Mouse (Mus musculus): Measurements from ENCODE around the gene Gm9837. TPM values are rescaled to one million over a fixed set of nuclear protein-coding genes. Genes with fewer than 3 reads are reported as not detected.

The Gm9837 gene
- polyA plus RNA-seq, 1 experiment from 2014 or later: not detected

DNA sequence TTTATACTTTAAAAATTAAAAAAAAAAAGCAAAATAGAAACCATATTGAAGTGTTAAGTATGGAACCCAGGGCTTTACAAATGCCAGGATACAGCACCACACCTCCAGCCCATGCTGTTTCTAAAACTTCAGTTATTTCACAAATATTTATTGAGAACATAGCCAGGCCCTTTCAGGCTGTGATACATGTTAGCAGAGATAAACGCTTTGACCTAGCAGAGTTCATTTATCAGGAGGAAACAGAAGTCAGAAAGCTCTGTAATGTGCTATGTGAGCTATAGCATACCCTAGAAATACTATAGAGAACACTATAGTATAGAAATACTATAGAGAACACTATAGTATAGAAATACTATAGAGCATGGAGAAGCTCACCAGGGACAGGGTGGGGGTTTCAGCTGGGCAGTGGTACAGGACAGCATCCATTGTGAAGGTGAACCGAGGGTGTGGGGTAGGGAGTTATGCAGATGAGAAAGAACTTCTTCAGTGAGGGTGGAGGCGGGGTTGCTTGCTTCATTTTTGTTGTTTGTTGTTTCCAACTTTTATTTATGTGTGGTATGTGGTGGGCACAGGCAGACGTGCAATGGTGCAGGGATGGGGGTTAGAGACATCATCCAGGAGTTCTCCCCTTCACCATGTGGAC is 10.9 kb upstream of the Gm9837 start:
- Histone ChIP-seq H3K27ac (ENCODE audit: low read depth) (no peak overlapping the region), H3K36me3 (ENCODE audit: control insufficient read depth, insufficient read depth, low read length) (no peaks in the 10 kb centered on the region), H3K4me1 (replicated peaks; ENCODE audit: control insufficient read depth, insufficient read depth, low read length) (peaks cover 4% of the 10 kb centered on the region; the same call in 1 of the 2 replicates), H3K4me2 (ENCODE audit: low read length) (no peak overlapping the region), H3K9me3 (ENCODE audit: control insufficient read depth, low read length) (0 out of 2 replicates have a peak, but pooled peaks cover 4% of the 10 kb centered on the region), H3K27me3 (replicated peaks; ENCODE audit: control insufficient read depth, insufficient read depth, low read length) (peaks cover 51% of the 10 kb centered on the region), H3K9ac (ENCODE audit: low read length) (no peak overlapping the region), H3K4me3 (ENCODE audit: low read depth, low read length) (no peak overlapping the region)
- 64% methylated on average over 4 of the region's 4 CpGs for WGBS
- ATAC-seq (replicated peaks; ENCODE audit: low FRiP score, low TSS enrichment, low read depth) (no peak), DNase-seq (ENCODE audit: low spot score) (no peak)

DNA sequence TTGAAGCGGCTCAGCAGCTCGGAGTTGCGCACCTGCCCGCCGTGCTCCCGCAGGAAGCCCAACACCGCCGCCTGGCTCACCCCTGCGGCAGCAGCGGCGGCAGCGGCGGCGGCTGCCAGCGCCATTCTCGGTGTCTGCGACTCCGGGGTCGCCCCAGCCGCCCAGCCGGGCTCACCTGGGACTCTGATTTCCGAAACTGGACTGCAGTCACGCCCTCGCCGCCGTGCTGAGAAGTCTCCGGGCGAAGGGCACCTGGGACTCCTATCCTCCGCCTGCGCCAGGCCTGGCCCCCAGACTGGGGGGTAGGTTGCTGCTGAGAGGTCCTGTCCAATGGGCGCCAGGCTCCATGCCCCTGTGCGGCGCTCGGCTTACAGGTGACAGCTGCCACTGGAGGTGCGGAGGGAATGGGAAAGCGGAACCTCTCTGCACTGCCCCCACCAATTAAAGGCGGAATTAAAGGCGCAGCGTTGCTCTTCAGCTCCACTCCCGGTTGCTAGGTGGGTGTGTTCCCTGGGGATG is 9.6 kb upstream of the Gm9837 start, which contains the start of the genes Gm9945 and Sowaha:
Gene Gm9945, plus strand, starts transcription at position 384 of the 519 bp plus-strand sequence.
Gene Sowaha, minus strand, starts transcription at position 492 of the 519 bp plus-strand sequence.
- H3K4me2 ChIP-seq (ENCODE audit: low read length): peak within 1 kb of the TSS; percentile 62
- DNase-seq (ENCODE audit: low spot score) (peak; percentile 71), ATAC-seq (replicated peaks; ENCODE audit: low FRiP score, low TSS enrichment, low read depth) (peak; percentile 70)
- WGBS: 2% methylated on average over 39 of the region's 40 CpGs
- H3K27ac ChIP-seq (ENCODE audit: low read depth): no peak within 1 kb of the TSS
- peaks cover 65% of the 10 kb centered on the region for H3K27me3 ChIP-seq (replicated peaks; ENCODE audit: control insufficient read depth, insufficient read depth, low read length)
- no peaks in the 10 kb centered on the region for H3K36me3 ChIP-seq (ENCODE audit: control insufficient read depth, insufficient read depth, low read length)
- 0 out of 2 replicates have a peak within 1 kb of the TSS, but pooled peaks have one; percentile 16 for H3K9ac ChIP-seq (ENCODE audit: low read length)
- H3K9me3 ChIP-seq (ENCODE audit: control insufficient read depth, low read length): 0 out of 2 replicates have a peak, but pooled peaks cover 4% of the 10 kb centered on the region
- peak within 1 kb of the TSS; percentile 36 for H3K4me3 ChIP-seq (ENCODE audit: low read depth, low read length)
- peaks cover 4% of the 10 kb centered on the region; the same call in 1 of the 2 replicates for H3K4me1 ChIP-seq (replicated peaks; ENCODE audit: control insufficient read depth, insufficient read depth, low read length)

DNA sequence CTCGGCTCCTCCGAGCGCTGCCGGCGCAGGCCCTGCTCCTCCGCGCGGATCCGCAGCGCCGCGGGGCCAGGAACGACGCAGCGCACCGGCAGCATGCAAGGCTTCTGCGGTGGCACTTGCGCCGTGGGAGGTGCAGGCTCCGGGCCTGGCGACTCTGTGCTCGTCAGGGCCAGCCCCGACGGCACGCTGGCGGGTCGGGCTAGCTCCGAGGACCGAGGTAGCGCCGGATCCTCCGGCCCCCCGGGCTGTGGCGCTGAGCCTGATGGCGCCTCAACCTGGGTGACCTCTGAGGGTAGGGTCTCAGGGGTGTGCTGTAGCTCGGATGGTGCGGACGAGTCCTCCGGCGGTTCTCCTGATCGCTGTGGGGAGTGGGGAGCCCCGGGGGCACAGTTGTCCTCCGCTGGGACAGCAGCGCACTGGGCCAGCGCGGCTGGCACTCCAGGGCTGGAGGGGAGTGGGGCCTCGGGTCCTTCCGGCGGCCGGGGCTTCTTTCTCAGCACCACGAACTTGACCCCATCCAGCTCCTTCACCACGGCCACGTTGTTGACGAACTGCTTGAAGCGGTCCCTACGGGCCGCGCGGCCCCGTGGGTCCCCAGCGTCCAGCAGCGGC is 9.0 kb upstream of the Gm9837 start:
- peaks cover 70% of the 10 kb centered on the region for H3K27me3 ChIP-seq (replicated peaks; ENCODE audit: control insufficient read depth, insufficient read depth, low read length)
- DNase-seq (ENCODE audit: low spot score): peak; percentile 76
- 0 out of 2 replicates have a peak, but pooled peaks cover 4% of the 10 kb centered on the region for H3K9me3 ChIP-seq (ENCODE audit: control insufficient read depth, low read length)
- 0 out of 2 replicates have a peak, but pooled peaks have one; percentile 30 for ATAC-seq (replicated peaks; ENCODE audit: low FRiP score, low TSS enrichment, low read depth)
- peaks cover 4% of the 10 kb centered on the region; the same call in 1 of the 2 replicates for H3K4me1 ChIP-seq (replicated peaks; ENCODE audit: control insufficient read depth, insufficient read depth, low read length)
- H3K9ac ChIP-seq (ENCODE audit: low read length): 0 out of 2 replicates have a peak overlapping the region, but pooled peaks have one; percentile 16
- 2% methylated on average over 55 of the region's 62 CpGs for whole genome bisulfite sequencing
- peak overlapping the region; percentile 62 for H3K4me2 ChIP-seq (ENCODE audit: low read length)
- no peak overlapping the region for H3K27ac ChIP-seq (ENCODE audit: low read depth)
- H3K36me3 ChIP-seq (ENCODE audit: control insufficient read depth, insufficient read depth, low read length): no peaks in the 10 kb centered on the region
- H3K4me3 ChIP-seq (ENCODE audit: low read depth, low read length): peak overlapping the region; percentile 36

DNA sequence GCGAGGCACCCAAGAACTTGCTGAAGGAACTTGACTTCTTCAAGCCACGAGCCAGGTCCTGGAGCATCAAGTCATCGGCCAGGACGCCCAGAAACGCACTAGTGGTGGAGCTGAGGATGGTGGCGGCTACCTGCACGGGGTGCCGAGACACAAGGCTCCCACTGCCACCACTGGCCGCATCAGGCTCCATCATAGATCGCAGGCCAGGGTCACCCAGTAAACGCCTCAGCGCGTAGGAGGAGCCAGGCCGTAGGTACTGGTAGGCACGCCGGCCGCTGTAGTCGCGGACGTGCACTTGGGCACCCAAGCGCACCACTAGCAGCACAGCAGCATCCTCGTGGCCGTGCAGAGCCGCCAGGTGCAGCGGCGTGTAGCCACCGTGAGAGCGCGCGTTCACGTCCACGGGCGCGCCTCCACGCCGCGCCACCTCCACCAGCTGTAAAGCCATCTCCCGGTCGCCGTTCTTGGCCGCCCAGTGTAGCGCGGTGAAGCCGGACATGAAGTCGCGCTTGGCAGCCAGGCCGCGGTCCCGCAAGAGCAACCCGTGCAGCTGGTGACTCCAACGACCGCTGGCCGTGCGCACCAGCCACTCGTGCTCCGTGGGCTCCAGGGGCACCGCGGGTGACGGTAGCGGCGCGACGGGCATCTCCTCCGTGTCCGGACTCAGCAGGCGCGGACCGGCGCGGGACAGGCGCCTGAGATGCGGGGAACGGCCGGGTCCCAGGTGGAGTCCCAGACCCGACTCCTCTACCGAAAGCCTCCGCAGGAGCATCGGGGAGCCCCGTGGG is 8.3 kb upstream of the Gm9837 start:
- WGBS: 5% methylated on average over 79 of the region's 79 CpGs
- peak; percentile 67 for DNase-seq (ENCODE audit: low spot score)
- Histone ChIP-seq H3K9me3 (ENCODE audit: control insufficient read depth, low read length) (0 out of 2 replicates have a peak, but pooled peaks cover 4% of the 10 kb centered on the region), H3K36me3 (ENCODE audit: control insufficient read depth, insufficient read depth, low read length) (no peaks in the 10 kb centered on the region), H3K4me3 (ENCODE audit: low read depth, low read length) (peak overlapping the region; percentile 36), H3K9ac (ENCODE audit: low read length) (0 out of 2 replicates have a peak overlapping the region, but pooled peaks have one; percentile 14), H3K27ac (ENCODE audit: low read depth) (no peak overlapping the region), H3K4me2 (ENCODE audit: low read length) (peak overlapping the region; percentile 62), H3K27me3 (replicated peaks; ENCODE audit: control insufficient read depth, insufficient read depth, low read length) (peaks cover 75% of the 10 kb centered on the region), H3K4me1 (replicated peaks; ENCODE audit: control insufficient read depth, insufficient read depth, low read length) (peaks cover 4% of the 10 kb centered on the region; the same call in 1 of the 2 replicates)
- ATAC-seq (replicated peaks; ENCODE audit: low FRiP score, low TSS enrichment, low read depth): no peak; the same call in 1 of the 2 replicates

DNA sequence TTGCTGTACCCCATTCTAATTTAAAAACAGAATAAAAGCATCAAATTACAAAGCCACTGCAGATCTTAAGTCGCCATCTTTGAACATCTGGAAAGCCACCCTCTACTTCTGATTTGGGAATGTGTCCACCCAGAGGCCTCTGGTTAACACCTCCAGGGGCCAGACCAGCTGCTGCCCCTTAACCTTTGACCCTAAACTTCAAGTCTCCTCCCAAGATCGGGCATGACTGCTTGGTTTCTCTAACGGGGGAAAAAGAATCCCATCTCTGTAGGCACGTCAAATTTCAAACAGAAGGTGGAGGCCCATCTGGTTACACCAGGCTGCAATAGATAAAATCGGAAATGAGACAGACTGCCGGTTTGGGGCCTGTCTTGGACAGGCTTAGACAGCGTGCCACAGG is 7.6 kb upstream of the Gm9837 start:
- H3K27ac ChIP-seq (ENCODE audit: low read depth): no peak overlapping the region
- no peak overlapping the region for H3K4me2 ChIP-seq (ENCODE audit: low read length)
- H3K36me3 ChIP-seq (ENCODE audit: control insufficient read depth, insufficient read depth, low read length): no peaks in the 10 kb centered on the region
- 49% methylated on average over 7 of the region's 7 CpGs for WGBS
- H3K4me1 ChIP-seq (replicated peaks; ENCODE audit: control insufficient read depth, insufficient read depth, low read length): peaks cover 4% of the 10 kb centered on the region; the same call in 1 of the 2 replicates
- DNase-seq (ENCODE audit: low spot score): no peak
- H3K27me3 ChIP-seq (replicated peaks; ENCODE audit: control insufficient read depth, insufficient read depth, low read length): peaks cover 75% of the 10 kb centered on the region
- H3K9me3 ChIP-seq (ENCODE audit: control insufficient read depth, low read length): 0 out of 2 replicates have a peak, but pooled peaks cover 4% of the 10 kb centered on the region
- no peak overlapping the region for H3K4me3 ChIP-seq (ENCODE audit: low read depth, low read length)
- ATAC-seq (replicated peaks; ENCODE audit: low FRiP score, low TSS enrichment, low read depth): no peak
- H3K9ac ChIP-seq (ENCODE audit: low read length): no peak overlapping the region

DNA sequence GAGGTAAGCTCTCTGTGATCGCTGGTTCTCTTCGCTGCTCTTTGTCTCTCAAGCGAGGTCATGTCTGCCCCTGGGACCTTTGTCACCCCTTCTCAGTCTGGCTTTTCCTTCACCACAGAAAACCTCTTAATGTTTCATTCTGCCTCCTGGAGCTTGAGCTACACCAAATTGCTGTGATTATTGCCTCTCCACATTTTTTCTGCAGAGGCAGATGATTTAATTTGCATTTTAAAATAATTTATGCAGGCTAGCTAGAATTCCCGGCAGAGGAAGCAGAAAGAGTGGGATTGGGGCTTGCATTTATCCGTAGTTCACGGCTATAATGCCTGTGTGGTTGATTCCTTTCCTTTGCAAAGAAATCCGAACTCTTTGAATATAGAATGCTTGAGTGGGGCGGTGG is 5.3 kb upstream of the Gm9837 start:
- DNase-seq (ENCODE audit: low spot score): no peak
- no peak overlapping the region for H3K4me2 ChIP-seq (ENCODE audit: low read length)
- H3K27ac ChIP-seq (ENCODE audit: low read depth): no peak overlapping the region
- WGBS: 34% methylated on average over 8 of the region's 8 CpGs
- ATAC-seq (replicated peaks; ENCODE audit: low FRiP score, low TSS enrichment, low read depth): no peak
- H3K4me3 ChIP-seq (ENCODE audit: low read depth, low read length): no peak overlapping the region
- H3K9me3 ChIP-seq (ENCODE audit: control insufficient read depth, low read length): 0 out of 2 replicates have a peak, but pooled peaks cover 4% of the 10 kb centered on the region
- H3K36me3 ChIP-seq (ENCODE audit: control insufficient read depth, insufficient read depth, low read length): no peaks in the 10 kb centered on the region
- no peak overlapping the region for H3K9ac ChIP-seq (ENCODE audit: low read length)
- H3K27me3 ChIP-seq (replicated peaks; ENCODE audit: control insufficient read depth, insufficient read depth, low read length): peaks cover 74% of the 10 kb centered on the region
- peaks cover 4% of the 10 kb centered on the region; the same call in 1 of the 2 replicates for H3K4me1 ChIP-seq (replicated peaks; ENCODE audit: control insufficient read depth, insufficient read depth, low read length)

DNA sequence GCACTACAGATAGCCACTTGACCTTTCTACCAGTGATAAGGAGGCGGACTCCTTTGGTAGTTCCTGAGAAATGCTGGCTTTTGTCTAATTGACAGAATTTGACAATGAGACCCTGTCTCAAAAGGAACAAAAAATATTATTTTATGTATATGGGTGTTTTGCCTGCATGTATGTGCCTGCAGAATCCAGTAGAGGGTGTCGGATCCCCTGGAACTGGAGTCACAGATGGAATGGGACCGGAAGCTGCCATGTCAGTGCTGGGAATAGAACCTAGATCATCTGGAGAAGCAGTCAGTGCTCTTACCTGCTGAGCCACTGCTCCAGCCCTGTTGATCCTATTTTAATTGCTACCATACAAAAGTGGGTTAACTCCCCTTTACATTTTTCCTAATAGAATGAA is 2.4 kb upstream of the Gm9837 start:
- WGBS: 71% methylated on average over 3 of the region's 3 CpGs
- no peak overlapping the region for H3K4me2 ChIP-seq (ENCODE audit: low read length)
- H3K4me3 ChIP-seq (ENCODE audit: low read depth, low read length): no peak overlapping the region
- no peaks in the 10 kb centered on the region; the same call in 1 of the 2 replicates for H3K4me1 ChIP-seq (replicated peaks; ENCODE audit: control insufficient read depth, insufficient read depth, low read length)
- no peak overlapping the region for H3K27ac ChIP-seq (ENCODE audit: low read depth)
- H3K9ac ChIP-seq (ENCODE audit: low read length): no peak overlapping the region
- H3K36me3 ChIP-seq (ENCODE audit: control insufficient read depth, insufficient read depth, low read length): no peaks in the 10 kb centered on the region
- no peak for DNase-seq (ENCODE audit: low spot score)
- no peaks in the 10 kb centered on the region for H3K9me3 ChIP-seq (ENCODE audit: control insufficient read depth, low read length)
- H3K27me3 ChIP-seq (replicated peaks; ENCODE audit: control insufficient read depth, insufficient read depth, low read length): peaks cover 53% of the 10 kb centered on the region
- no peak for ATAC-seq (replicated peaks; ENCODE audit: low FRiP score, low TSS enrichment, low read depth)
